Mouse (Mus musculus): ENCODE results near the gene Lrrc23. TPM values are rescaled to one million over a fixed set of nuclear protein-coding genes. Genes with fewer than 3 reads are reported as not detected.

The Lrrc23 gene
- polyA plus RNA-seq, 1 experiment from 2014 or later, result 1.4 TPM

- H3K27ac ChIP-seq (ENCODE audit: low read depth, low read length), result no peak overlapping the region
- no peaks in the 10 kb centered on the region for H3K36me3 ChIP-seq (ENCODE audit: control insufficient read depth, insufficient read depth, low read length)
- ATAC-seq (ENCODE audit: insufficient read depth, low FRiP score, low TSS enrichment), result no peak
- WGBS, result 78% methylated on average over 10 of the region's 10 CpGs
- no peak overlapping the region for H3K9ac ChIP-seq (ENCODE audit: low read length)
- H3K4me1 ChIP-seq (ENCODE audit: control insufficient read depth, insufficient read depth, low read length), result no peaks in the 10 kb centered on the region
- H3K4me3 ChIP-seq (ENCODE audit: low read depth, low read length), result no peak overlapping the region
- no peak overlapping the region for H3K4me2 ChIP-seq (ENCODE audit: low read depth)
- no peak for DNase-seq (ENCODE audit: low spot score)
- H3K9me3 ChIP-seq (ENCODE audit: control insufficient read depth, low read length), result no peaks in the 10 kb centered on the region
- H3K27me3 ChIP-seq (ENCODE audit: control insufficient read depth, insufficient read depth, low read length), result no peaks in the 10 kb centered on the region
These were observed 8.2 kb upstream of the Lrrc23 start for GRCm38 (mm10) chr6:124787722-124788121.

- H3K9me3 ChIP-seq (ENCODE audit: control insufficient read depth, low read length), result no peaks in the 10 kb centered on the region
- no peak overlapping the region for H3K9ac ChIP-seq (ENCODE audit: low read length)
- no peak overlapping the region for H3K27ac ChIP-seq (ENCODE audit: low read depth, low read length)
- ATAC-seq (ENCODE audit: insufficient read depth, low FRiP score, low TSS enrichment) (no peak), DNase-seq (ENCODE audit: low spot score) (no peak)
- H3K4me2 ChIP-seq (ENCODE audit: low read depth), result no peak overlapping the region
- no peaks in the 10 kb centered on the region for H3K36me3 ChIP-seq (ENCODE audit: control insufficient read depth, insufficient read depth, low read length)
- WGBS, result 58% methylated on average over 8 of the region's 8 CpGs
- no peaks in the 10 kb centered on the region for H3K27me3 ChIP-seq (ENCODE audit: control insufficient read depth, insufficient read depth, low read length)
- H3K4me3 ChIP-seq (ENCODE audit: low read depth, low read length), result no peak overlapping the region
- H3K4me1 ChIP-seq (ENCODE audit: control insufficient read depth, insufficient read depth, low read length), result no peaks in the 10 kb centered on the region
These were observed 7.4 kb upstream of the Lrrc23 start for GRCm38 (mm10) chr6:124786756-124787420.

GRCm38 (mm10) chr6:124782436-124782835 is 2.9 kb upstream of the Lrrc23 start:
- Histone ChIP-seq H3K4me2 (ENCODE audit: low read depth) (no peak overlapping the region), H3K9ac (ENCODE audit: low read length) (no peak overlapping the region), H3K27ac (ENCODE audit: low read depth, low read length) (no peak overlapping the region), H3K27me3 (ENCODE audit: control insufficient read depth, insufficient read depth, low read length) (no peaks in the 10 kb centered on the region), H3K9me3 (ENCODE audit: control insufficient read depth, low read length) (no peaks in the 10 kb centered on the region), H3K4me3 (ENCODE audit: low read depth, low read length) (no peak overlapping the region), H3K4me1 (ENCODE audit: control insufficient read depth, insufficient read depth, low read length) (0 out of 2 replicates have a peak, but pooled peaks cover 5% of the 10 kb centered on the region), H3K36me3 (ENCODE audit: control insufficient read depth, insufficient read depth, low read length) (no peaks in the 10 kb centered on the region)
- ATAC-seq (ENCODE audit: insufficient read depth, low FRiP score, low TSS enrichment), result peak; percentile 35; the same call in 1 of the 2 replicates
- DNase-seq (ENCODE audit: low spot score), result no peak
- 30% methylated on average over 6 of the region's 6 CpGs for WGBS

DNA sequence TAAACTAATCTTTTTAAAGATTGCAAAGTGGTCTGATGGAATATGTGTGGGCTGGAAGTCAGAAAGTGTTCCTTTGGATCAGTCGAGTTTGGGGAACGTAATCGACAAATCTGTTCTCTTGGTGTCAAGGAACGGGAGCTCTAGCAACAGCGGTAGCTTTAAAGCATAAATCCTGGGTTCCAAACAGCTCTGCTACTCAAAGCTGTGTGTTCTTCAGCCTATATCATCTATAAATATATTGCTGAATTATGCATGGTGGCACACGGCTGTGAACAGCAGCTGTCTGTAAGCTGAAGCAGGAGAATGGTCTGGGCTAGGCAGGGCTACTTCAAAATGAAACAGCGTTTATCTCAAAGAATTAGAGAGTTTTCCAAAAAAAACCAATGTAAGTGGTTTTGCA is 1.4 kb upstream of the Lrrc23 start:
- ATAC-seq (ENCODE audit: insufficient read depth, low FRiP score, low TSS enrichment) (no peak), DNase-seq (ENCODE audit: low spot score) (no peak)
- Histone ChIP-seq H3K27me3 (ENCODE audit: control insufficient read depth, insufficient read depth, low read length) (no peaks in the 10 kb centered on the region), H3K9ac (ENCODE audit: low read length) (no peak overlapping the region), H3K4me2 (ENCODE audit: low read depth) (no peak overlapping the region), H3K9me3 (ENCODE audit: control insufficient read depth, low read length) (no peaks in the 10 kb centered on the region), H3K36me3 (ENCODE audit: control insufficient read depth, insufficient read depth, low read length) (no peaks in the 10 kb centered on the region), H3K27ac (ENCODE audit: low read depth, low read length) (no peak overlapping the region), H3K4me1 (ENCODE audit: control insufficient read depth, insufficient read depth, low read length) (0 out of 2 replicates have a peak, but pooled peaks cover 5% of the 10 kb centered on the region), H3K4me3 (ENCODE audit: low read depth, low read length) (no peak overlapping the region)
- 92% methylated on average over 7 of the region's 7 CpGs for WGBS

GRCm38 (mm10) chr6:124779984-124780416 is 473 bp upstream of the Lrrc23 start:
- DNase-seq (ENCODE audit: low spot score) (no peak), ATAC-seq (ENCODE audit: insufficient read depth, low FRiP score, low TSS enrichment) (no peak)
- WGBS, result 7% methylated on average over 10 of the region's 10 CpGs
- Histone ChIP-seq H3K9me3 (ENCODE audit: control insufficient read depth, low read length) (no peaks in the 10 kb centered on the region), H3K9ac (ENCODE audit: low read length) (no peak overlapping the region), H3K27ac (ENCODE audit: low read depth, low read length) (no peak overlapping the region), H3K36me3 (ENCODE audit: control insufficient read depth, insufficient read depth, low read length) (no peaks in the 10 kb centered on the region), H3K27me3 (ENCODE audit: control insufficient read depth, insufficient read depth, low read length) (no peaks in the 10 kb centered on the region), H3K4me2 (ENCODE audit: low read depth) (peak overlapping the region; percentile 52), H3K4me1 (ENCODE audit: control insufficient read depth, insufficient read depth, low read length) (0 out of 2 replicates have a peak, but pooled peaks cover 5% of the 10 kb centered on the region), H3K4me3 (ENCODE audit: low read depth, low read length) (peak overlapping the region; percentile 32)

GRCm38 (mm10) chr6:124770511-124770910 is 9.0 kb downstream of the Lrrc23 start:
- Histone ChIP-seq H3K9ac (ENCODE audit: low read length) (no peak overlapping the region), H3K27ac (ENCODE audit: low read depth, low read length) (no peak overlapping the region), H3K36me3 (ENCODE audit: control insufficient read depth, insufficient read depth, low read length) (no peaks in the 10 kb centered on the region), H3K27me3 (ENCODE audit: control insufficient read depth, insufficient read depth, low read length) (peaks cover 10% of the 10 kb centered on the region), H3K4me3 (ENCODE audit: low read depth, low read length) (no peak overlapping the region), H3K9me3 (ENCODE audit: control insufficient read depth, low read length) (no peaks in the 10 kb centered on the region), H3K4me1 (ENCODE audit: control insufficient read depth, insufficient read depth, low read length) (peaks cover 14% of the 10 kb centered on the region; the same call in 1 of the 2 replicates), H3K4me2 (ENCODE audit: low read depth) (no peak overlapping the region)
- ATAC-seq (ENCODE audit: insufficient read depth, low FRiP score, low TSS enrichment) (no peak), DNase-seq (ENCODE audit: low spot score) (no peak)
- WGBS, result 89% methylated on average over 15 of the region's 15 CpGs

- Histone ChIP-seq H3K27me3 (ENCODE audit: control insufficient read depth, insufficient read depth, low read length) (peaks cover 10% of the 10 kb centered on the region), H3K4me3 (ENCODE audit: low read depth, low read length) (peak overlapping the region; percentile 44; the same call in 1 of the 2 replicates), H3K9me3 (ENCODE audit: control insufficient read depth, low read length) (no peaks in the 10 kb centered on the region), H3K9ac (ENCODE audit: low read length) (peak overlapping the region; percentile 64), H3K4me2 (ENCODE audit: low read depth) (peak overlapping the region; percentile 86), H3K27ac (ENCODE audit: low read depth, low read length) (no peak overlapping the region), H3K4me1 (ENCODE audit: control insufficient read depth, insufficient read depth, low read length) (peaks cover 14% of the 10 kb centered on the region; the same call in 1 of the 2 replicates), H3K36me3 (ENCODE audit: control insufficient read depth, insufficient read depth, low read length) (no peaks in the 10 kb centered on the region)
- no peak for DNase-seq (ENCODE audit: low spot score)
- WGBS, result 59% methylated on average over 7 of the region's 7 CpGs
- no peak for ATAC-seq (ENCODE audit: insufficient read depth, low FRiP score, low TSS enrichment)
These were observed 9.5 kb downstream of the Lrrc23 start for GRCm38 (mm10) chr6:124770013-124770412.

GRCm38 (mm10) chr6:124769101-124769765 is 10.3 kb downstream of the Lrrc23 start, which contains the start of gene Eno2:
Gene Eno2 (minus strand): TSS chr6:124769673.
- Histone ChIP-seq H3K9me3 (ENCODE audit: control insufficient read depth, low read length) (no peaks in the 10 kb centered on the region), H3K27me3 (ENCODE audit: control insufficient read depth, insufficient read depth, low read length) (peaks cover 10% of the 10 kb centered on the region), H3K4me2 (ENCODE audit: low read depth) (peak within 1 kb of the TSS; percentile 86), H3K9ac (ENCODE audit: low read length) (peak within 1 kb of the TSS; percentile 64), H3K27ac (ENCODE audit: low read depth, low read length) (no peak within 1 kb of the TSS), H3K4me3 (ENCODE audit: low read depth, low read length) (peak within 1 kb of the TSS; percentile 44), H3K36me3 (ENCODE audit: control insufficient read depth, insufficient read depth, low read length) (no peaks in the 10 kb centered on the region), H3K4me1 (ENCODE audit: control insufficient read depth, insufficient read depth, low read length) (peaks cover 14% of the 10 kb centered on the region; the same call in 1 of the 2 replicates)
- ATAC-seq (ENCODE audit: insufficient read depth, low FRiP score, low TSS enrichment), result peak; percentile 77
- under 1% methylated on average over 45 of the region's 54 CpGs for WGBS
- peak; percentile 63 for DNase-seq (ENCODE audit: low spot score)
